Mouse (Mus musculus) bone marrow macrophage, adult 2 months (primary cell): ENCODE data around the gene Zfp821. TPM values are rescaled to one million over a fixed set of nuclear protein-coding genes. Genes with fewer than 3 reads are reported as not detected.

Experiments used
- H3K27ac ChIP-seq: 2 replicates; pipeline ENCODE4 v1.5.1; 2012; ENCODE audit warnings: low read depth, low read length; ENCODE audit not compliant: insufficient read depth
- H3K4me1 ChIP-seq: 2 replicates; pipeline ENCODE4 v1.6.1; 2012; ENCODE audit warnings: low read length; ENCODE audit not compliant: control insufficient read depth, insufficient read depth
- H3K4me3 ChIP-seq: 2 replicates; pipeline ENCODE4 v1.5.1; 2012; ENCODE audit warnings: mild to moderate bottlenecking, low read length, moderate library complexity; ENCODE audit not compliant: insufficient read depth
- CTCF ChIP-seq: IDR thresholded peaks from 2 replicates; pipeline ENCODE4 v1.5.1; 2012; ENCODE audit warnings: low read depth, mild to moderate bottlenecking, low read length, moderate library complexity
- POLR2A ChIP-seq: IDR thresholded peaks from 2 replicates; pipeline ENCODE4 v1.6.1; 2012; ENCODE audit warnings: mild to moderate bottlenecking, low read depth, low read length, borderline replicate concordance
- polyA plus RNA-seq: library from polyadenylated mRNA; stranded (reverse); fragments of >200 nt; gene quantifications from 2 replicates; pipeline ENCODE4 v1.2.4, GENCODE M21; 2012; ENCODE audit not compliant: missing spikeins, insufficient read depth, insufficient read length

Gene Zfp821
- polyA plus RNA-seq, 1 experiment, result 7.7 TPM

GRCm38 (mm10) chr8:109714961-109715360 is 9.6 kb downstream of the Zfp821 start:
- H3K4me1 ChIP-seq, result no peaks in the 10 kb centered on the region
- no peak overlapping the region for H3K27ac ChIP-seq
- no peak overlapping the region for H3K4me3 ChIP-seq
- TF ChIP-seq CTCF, result no peak
- no peak for TF ChIP-seq POLR2A

GRCm38 (mm10) chr8:109725106-109725505 is 19.8 kb downstream of the Zfp821 start:
- no peaks in the 10 kb centered on the region for H3K4me1 ChIP-seq
- H3K4me3 ChIP-seq, result no peak overlapping the region
- TF ChIP-seq POLR2A (no peak), CTCF (no peak)
- H3K27ac ChIP-seq, result no peak overlapping the region

- Histone ChIP-seq H3K4me1 (peaks cover 21% of the 10 kb centered on the region), H3K4me3 (no peak overlapping the region), H3K27ac (no peak overlapping the region)
- TF ChIP-seq CTCF, result no peak
- TF ChIP-seq POLR2A, result no peak
These were observed 25.7 kb downstream of the Zfp821 start for GRCm38 (mm10) chr8:109731012-109731411.

GRCm38 (mm10) chr8:109734018-109734417 is 28.7 kb downstream of the Zfp821 start:
- TF ChIP-seq CTCF, result no peak
- no peak for TF ChIP-seq POLR2A
- H3K4me1 ChIP-seq, result peaks cover 27% of the 10 kb centered on the region
- H3K4me3 ChIP-seq, result no peak overlapping the region
- H3K27ac ChIP-seq, result peak overlapping the region; percentile 40

GRCm38 (mm10) chr8:109736819-109737218 is 31.5 kb downstream of the Zfp821 start:
- Histone ChIP-seq H3K4me3 (peak overlapping the region; percentile 99), H3K4me1 (peaks cover 27% of the 10 kb centered on the region), H3K27ac (peak overlapping the region; percentile 45; the same call in 1 of the 2 replicates)
- TF ChIP-seq CTCF, result no peak
- TF ChIP-seq POLR2A, result no peak

- H3K4me3 ChIP-seq, result peak within 1 kb of the TSS; percentile 99
- H3K27ac ChIP-seq, result peak within 1 kb of the TSS; percentile 45
- TF ChIP-seq POLR2A, result no peak
- 0 out of 2 replicates have a peak, but pooled peaks have one; percentile 24 for TF ChIP-seq CTCF
- peaks cover 27% of the 10 kb centered on the region for H3K4me1 ChIP-seq
These were observed 32.1 kb downstream of the Zfp821 start, which contains the start of gene Atxn1l for GRCm38 (mm10) chr8:109737237-109738048. Gene Atxn1l, minus strand, starts transcription at chr8:109737739.

GRCm38 (mm10) chr8:109738049-109738380 is 32.7 kb downstream of the Zfp821 start:
- H3K27ac ChIP-seq, result no peak overlapping the region
- TF ChIP-seq POLR2A (no peak), CTCF (no peak)
- peak overlapping the region; percentile 99; the same call in 1 of the 2 replicates for H3K4me3 ChIP-seq
- H3K4me1 ChIP-seq, result peaks cover 27% of the 10 kb centered on the region

- H3K4me1 ChIP-seq, result peaks cover 22% of the 10 kb centered on the region
- TF ChIP-seq CTCF, result no peak
- no peak overlapping the region for H3K4me3 ChIP-seq
- H3K27ac ChIP-seq, result no peak overlapping the region
These were observed 42.3 kb downstream of the Zfp821 start for GRCm38 (mm10) chr8:109747468-109748199.

- peaks cover 22% of the 10 kb centered on the region for H3K4me1 ChIP-seq
- H3K27ac ChIP-seq, result peak overlapping the region; percentile 30
- no peak for TF ChIP-seq POLR2A
- TF ChIP-seq CTCF, result no peak
- peak overlapping the region; percentile 14 for H3K4me3 ChIP-seq
These were observed 44.9 kb downstream of the Zfp821 start for GRCm38 (mm10) chr8:109750274-109750673.

- TF ChIP-seq CTCF (no peak), POLR2A (no peak)
- H3K4me1 ChIP-seq, result peaks cover 22% of the 10 kb centered on the region
- peak overlapping the region; percentile 15 for H3K4me3 ChIP-seq
- H3K27ac ChIP-seq, result peak overlapping the region; percentile 30; the same call in 1 of the 2 replicates
These were observed 45.4 kb downstream of the Zfp821 start for GRCm38 (mm10) chr8:109750699-109751098.
